Mouse (Mus musculus): Measurements from ENCODE around the gene Hist2h2be.
"Not testable (repeated sequence)": the region's sequence is repeated elsewhere in the genome, so short reads cannot be mapped to it uniquely, and the experiment has no call there.

The Hist2h2be gene

GRCm38 (mm10) chr3:96220765-96221639 is at the start of gene Hist2h2be, which contains the start of gene Hist2h2ac:
Hist2h2be (plus strand) TSS chr3:96221119.
Hist2h2ac (minus strand) TSS chr3:96220880.
- DNase-seq (ENCODE audit: low spot score in 2 of 2), result peak; percentile 85 to 90

DNA sequence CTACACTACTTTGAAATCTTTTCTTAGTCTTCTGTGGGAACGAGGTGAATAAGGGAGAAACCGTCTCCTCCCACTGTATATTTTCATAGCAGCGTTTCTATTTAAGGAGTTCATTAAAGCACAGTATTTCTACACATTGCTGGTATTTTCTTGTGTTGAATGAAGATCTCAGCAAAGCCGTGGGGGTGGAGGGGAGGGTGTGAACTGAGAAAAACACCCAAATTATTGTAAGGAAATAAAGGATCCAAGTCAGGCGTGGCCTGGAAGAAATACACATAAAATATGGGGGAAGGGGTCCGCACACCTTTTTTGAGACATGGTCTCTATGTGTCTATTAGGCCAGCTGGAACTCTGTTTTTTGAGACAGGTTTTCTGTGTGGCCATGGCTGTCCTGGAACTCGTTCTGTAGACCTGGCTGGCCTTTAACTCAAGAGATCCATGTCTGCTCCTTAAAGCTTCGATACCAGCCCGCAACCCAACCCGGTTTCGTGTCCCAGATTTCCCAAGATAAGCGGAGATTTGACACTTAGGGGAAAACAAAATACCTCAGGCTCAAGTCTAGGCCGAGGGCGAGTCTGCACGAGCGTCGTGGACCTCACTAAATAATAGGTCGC is 49.2 kb upstream of the Hist2h2be start:
- peak in 1 of 2 experiments; percentile 55 for DNase-seq (ENCODE audit: low spot score in 2 of 2)

DNA sequence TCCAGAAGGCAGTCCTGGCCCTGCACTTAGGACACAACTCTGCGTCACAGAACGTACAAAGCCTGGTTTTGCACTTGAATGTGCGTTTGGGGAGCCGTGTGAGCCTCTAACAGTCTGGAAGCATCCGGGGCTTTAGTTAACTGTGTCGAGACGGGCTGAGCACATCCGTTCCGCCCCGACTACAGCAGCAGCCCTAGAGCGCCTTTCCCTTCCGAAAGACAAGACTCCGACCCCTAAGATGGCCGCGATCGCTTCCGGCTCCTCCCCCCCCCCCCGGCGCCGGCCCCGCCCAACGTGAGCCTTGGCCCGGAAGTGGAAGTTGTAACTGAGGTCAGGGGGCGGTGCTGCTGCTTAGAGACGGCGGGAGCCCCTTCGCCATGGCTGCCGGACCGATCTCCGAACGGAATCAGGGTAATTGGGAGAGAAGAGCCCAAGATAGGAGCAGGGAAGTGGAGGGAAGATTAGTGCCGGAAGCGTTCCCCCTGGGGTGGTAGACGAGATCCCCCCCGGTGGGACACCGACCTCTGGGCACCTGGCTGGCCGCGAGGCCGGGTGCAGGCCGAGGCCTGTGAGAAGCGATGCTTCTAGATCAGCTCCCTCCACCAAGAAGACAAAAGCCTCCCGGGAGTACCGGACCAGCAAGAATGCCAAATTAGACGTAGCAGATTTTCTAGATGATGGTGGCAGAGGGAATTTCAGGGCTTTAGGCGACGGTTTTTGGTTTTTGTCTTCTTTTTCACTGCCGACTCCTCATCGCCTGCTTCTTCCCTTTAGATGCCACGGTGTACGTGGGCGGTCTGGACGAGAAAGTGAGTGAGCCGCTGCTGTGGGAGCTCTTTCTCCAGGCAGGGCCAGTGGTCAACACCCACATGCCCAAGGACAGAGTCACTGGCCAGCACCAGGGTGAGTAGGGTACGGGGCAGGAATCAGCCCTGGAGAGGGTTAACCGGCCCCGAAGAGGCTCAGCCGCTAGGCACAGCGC is 48.4 kb upstream of the Hist2h2be start, which contains the start of gene Sf3b4:
Gene Sf3b4 (plus strand): TSS at position 136 of the 982 bp plus-strand sequence.
- peak; percentile 80 to 85 for DNase-seq (ENCODE audit: low spot score in 2 of 2)

DNA sequence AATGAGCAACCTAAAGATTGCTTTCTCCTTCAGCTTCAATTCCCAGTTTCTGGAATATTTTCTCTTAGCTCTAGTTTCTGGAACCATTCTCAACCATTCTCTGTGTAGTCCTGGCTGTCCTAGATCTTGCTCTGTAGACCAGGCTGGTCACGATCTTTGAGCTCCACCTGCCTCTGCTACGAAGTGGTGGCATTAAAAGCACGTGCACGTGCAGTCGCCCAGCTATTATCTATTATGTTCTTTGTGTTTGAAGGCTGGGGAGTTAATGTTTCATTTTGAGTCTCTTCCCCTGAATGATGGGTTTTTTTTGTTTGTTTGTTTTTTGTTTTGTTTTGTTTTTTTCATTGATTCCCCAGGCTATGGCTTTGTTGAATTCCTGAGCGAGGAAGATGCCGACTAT is 47.7 kb upstream of the Hist2h2be start:
- no peak for DNase-seq (ENCODE audit: low spot score in 2 of 2)

GRCm38 (mm10) chr3:96174042-96174441 is 46.9 kb upstream of the Hist2h2be start:
- DNase-seq (ENCODE audit: low spot score in 2 of 2), result not testable (repeated sequence)

DNA sequence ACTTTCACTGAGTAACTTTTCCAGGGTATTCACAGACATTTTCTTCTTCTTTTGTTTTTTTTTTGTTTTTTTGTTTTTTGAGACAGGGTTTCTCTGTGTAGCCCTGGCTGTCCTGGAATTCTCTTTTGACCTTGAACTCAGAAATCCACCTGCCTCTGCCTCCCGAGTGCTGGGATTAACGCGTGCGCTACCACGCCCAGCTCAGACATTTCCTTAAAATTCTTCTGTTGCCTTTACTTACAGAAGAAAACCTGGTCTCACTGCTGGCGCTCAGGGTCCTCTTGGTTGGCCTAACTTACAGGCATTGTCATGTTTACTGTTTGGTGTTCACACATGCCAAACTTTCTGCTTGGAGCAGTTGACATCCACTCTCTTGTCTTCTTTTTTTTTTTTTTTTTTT is 45.7 kb upstream of the Hist2h2be start:
- no peak for DNase-seq (ENCODE audit: low spot score in 2 of 2)

- DNase-seq (ENCODE audit: low spot score in 2 of 2), result no peak
Observed at GRCm38 (mm10) chr3:96178427-96178826, 42.5 kb upstream of the Hist2h2be start.

DNA sequence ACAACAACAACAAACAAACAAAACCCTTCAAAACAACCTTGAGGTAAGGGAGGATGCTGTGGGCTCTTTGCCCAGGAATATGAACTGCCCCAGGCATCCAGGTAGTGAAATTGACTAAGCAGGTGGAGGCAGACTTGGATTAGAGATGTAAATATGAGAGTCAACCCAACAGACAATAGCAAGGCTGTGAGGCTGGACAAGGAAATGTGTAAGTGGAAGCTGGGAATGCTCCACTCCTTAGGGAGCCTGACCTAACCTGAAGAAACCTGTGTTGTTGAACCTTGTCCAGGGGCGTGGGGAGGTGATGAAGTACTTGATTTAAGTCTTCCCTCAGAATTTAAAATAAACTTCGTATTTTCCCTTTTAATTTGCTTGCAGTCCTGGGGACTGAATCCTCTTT is 42.0 kb upstream of the Hist2h2be start:
- no peak for DNase-seq (ENCODE audit: low spot score in 2 of 2)

DNA sequence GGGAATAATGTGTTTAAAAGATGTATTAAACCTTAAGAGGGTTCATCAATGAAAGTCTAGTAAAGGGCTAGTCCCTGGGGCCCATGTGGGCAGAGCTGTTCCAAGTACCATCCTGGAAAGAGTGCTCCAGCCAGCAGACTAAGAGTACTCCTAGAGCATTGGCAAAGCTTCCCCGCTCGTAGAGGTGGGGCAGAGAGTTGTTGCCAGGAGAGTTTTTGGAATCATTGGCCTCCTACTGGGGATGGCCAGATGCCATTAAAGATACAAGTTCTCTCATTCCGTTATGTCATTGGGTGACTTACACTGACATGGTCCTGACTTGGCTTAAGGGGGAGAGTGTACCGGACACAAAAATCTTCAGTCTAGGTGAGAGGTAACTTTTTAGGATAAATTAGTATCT is 41.4 kb upstream of the Hist2h2be start:
- no peak for DNase-seq (ENCODE audit: low spot score in 2 of 2)

DNA sequence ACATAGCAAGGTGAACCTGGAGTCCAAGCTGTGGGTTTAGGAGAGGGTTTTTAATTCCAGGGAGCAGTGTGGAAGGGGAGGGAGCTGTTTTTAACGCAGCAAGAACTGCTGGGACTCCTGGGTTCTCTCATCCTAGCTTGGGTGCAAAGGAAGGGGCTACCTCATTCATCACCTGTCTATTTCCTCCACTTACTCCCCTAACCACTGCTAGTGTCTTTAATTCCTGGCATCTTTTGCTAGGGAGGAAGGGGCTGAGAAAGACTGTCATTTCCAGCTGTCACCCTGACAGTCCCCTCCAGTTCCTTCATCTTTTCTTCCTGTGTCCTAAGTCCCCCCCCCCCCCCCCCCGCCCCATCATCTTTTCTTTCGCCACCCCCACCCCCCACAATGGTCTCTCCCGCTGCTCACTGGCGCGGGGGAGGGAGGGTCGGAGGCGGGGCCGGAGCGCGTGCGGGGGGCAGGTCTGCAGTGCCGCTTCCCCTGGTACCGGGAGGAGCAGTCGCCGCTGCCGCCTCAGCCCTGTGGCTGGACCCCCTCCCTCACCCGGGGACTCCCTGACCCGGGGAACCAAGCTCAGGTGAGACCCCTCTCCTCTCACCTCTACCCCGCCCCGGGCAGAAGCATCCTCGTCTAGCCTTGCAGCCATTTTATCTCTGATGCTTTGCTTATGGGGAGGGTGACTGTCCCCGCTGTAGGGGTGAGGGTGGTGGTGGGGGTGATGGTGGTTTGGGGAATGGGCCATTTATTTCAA is 40.0 kb upstream of the Hist2h2be start, which contains the start of gene Sv2a:
Gene Sv2a (plus strand): TSS at position 425 of the 751 bp plus-strand sequence.
- DNase-seq (ENCODE audit: low spot score in 2 of 2), result peak; percentile 69 to 72

- DNase-seq (ENCODE audit: low spot score in 2 of 2), result peak in 1 of 2 experiments; percentile 47
Observed at GRCm38 (mm10) chr3:96181510-96182381, 39.2 kb upstream of the Hist2h2be start.

- DNase-seq (ENCODE audit: low spot score in 2 of 2), result peak in 1 of 2 experiments; percentile 47
Observed at GRCm38 (mm10) chr3:96182382-96182776, 38.5 kb upstream of the Hist2h2be start.

GRCm38 (mm10) chr3:96192977-96193376 is 27.9 kb upstream of the Hist2h2be start:
- DNase-seq (ENCODE audit: low spot score in 2 of 2), result no peak

GRCm38 (mm10) chr3:96194966-96195365 is 26.0 kb upstream of the Hist2h2be start:
- DNase-seq (ENCODE audit: low spot score in 2 of 2), result no peak

GRCm38 (mm10) chr3:96195616-96196313 is 25.2 kb upstream of the Hist2h2be start:
- DNase-seq (ENCODE audit: low spot score in 2 of 2), result no peak

- peak in 1 of 2 experiments; percentile 44 for DNase-seq (ENCODE audit: low spot score in 2 of 2)
Observed at GRCm38 (mm10) chr3:96196437-96197128, 24.3 kb upstream of the Hist2h2be start.

DNA sequence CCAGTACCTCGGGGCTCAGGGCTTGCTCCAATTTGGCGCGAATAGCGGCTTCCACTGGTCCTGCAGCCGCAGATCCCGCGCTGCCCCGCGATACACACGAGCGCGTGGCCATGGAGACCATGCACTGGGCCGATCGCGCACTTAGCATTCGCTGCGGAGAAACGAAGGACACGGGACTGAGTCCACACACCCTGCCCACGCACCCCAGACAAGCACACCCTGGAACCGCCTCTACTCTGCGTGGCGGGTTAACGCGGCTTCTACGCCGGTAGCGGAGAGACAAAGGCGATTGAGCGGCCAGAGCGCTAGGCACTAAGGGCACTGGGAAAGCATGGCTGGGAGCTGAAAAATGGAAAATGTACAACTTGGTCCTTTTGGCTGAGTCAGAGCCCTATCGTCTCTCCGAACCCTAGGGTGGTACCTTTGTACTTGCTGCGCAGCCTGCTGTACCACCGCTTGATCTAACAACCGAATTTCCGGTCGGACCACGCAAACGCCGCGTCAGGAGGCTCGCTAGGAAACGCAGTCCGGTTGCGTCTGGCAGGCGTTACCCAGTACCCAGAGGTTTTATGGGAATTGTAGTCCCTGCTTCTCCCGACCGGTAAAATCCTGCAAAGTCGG is 23.7 kb upstream of the Hist2h2be start:
- peak; percentile 95 for DNase-seq (ENCODE audit: low spot score in 2 of 2)

GRCm38 (mm10) chr3:96198181-96198580 is 22.7 kb upstream of the Hist2h2be start:
- no peak for DNase-seq (ENCODE audit: low spot score in 2 of 2)
